Mouse (Mus musculus) brown adipose tissue, adult 24 weeks (tissue): ENCODE results near the gene Phlda3. TPM values are rescaled to one million over a fixed set of nuclear protein-coding genes. Genes with fewer than 3 reads are reported as not detected.
A peak's percentile ranks its signal among the peaks of the same experiment; 100 is the strongest.

Source experiments
- H3K27ac ChIP-seq: fragments of 200-500 bp; replicated peaks from 2 replicates; pipeline ENCODE4 v1.5.1; 2012; ENCODE audit warnings: low read depth, mild to moderate bottlenecking, low read length
- H3K4me1 ChIP-seq: fragments of 200-500 bp; 2 replicates; pipeline ENCODE4 v1.6.1; 2012; ENCODE audit warnings: low read length, mixed read lengths; ENCODE audit not compliant: control insufficient read depth, insufficient read depth, insufficient read length
- H3K4me3 ChIP-seq: fragments of 200-500 bp; 2 replicates; pipeline ENCODE4 v1.5.1; 2012; ENCODE audit warnings: low read depth, mild to moderate bottlenecking, low read length, moderate library complexity; ENCODE audit not compliant: insufficient read depth
- polyA plus RNA-seq: library from polyadenylated mRNA; stranded (reverse); fragments of >200 nt; gene quantifications from 2 replicates; pipeline ENCODE4 v1.2.4, GENCODE M21; 2012; ENCODE audit not compliant: missing spikeins, insufficient read depth, insufficient read length

The Phlda3 gene
- polyA plus RNA-seq, 1 experiment, result 498 TPM

DNA sequence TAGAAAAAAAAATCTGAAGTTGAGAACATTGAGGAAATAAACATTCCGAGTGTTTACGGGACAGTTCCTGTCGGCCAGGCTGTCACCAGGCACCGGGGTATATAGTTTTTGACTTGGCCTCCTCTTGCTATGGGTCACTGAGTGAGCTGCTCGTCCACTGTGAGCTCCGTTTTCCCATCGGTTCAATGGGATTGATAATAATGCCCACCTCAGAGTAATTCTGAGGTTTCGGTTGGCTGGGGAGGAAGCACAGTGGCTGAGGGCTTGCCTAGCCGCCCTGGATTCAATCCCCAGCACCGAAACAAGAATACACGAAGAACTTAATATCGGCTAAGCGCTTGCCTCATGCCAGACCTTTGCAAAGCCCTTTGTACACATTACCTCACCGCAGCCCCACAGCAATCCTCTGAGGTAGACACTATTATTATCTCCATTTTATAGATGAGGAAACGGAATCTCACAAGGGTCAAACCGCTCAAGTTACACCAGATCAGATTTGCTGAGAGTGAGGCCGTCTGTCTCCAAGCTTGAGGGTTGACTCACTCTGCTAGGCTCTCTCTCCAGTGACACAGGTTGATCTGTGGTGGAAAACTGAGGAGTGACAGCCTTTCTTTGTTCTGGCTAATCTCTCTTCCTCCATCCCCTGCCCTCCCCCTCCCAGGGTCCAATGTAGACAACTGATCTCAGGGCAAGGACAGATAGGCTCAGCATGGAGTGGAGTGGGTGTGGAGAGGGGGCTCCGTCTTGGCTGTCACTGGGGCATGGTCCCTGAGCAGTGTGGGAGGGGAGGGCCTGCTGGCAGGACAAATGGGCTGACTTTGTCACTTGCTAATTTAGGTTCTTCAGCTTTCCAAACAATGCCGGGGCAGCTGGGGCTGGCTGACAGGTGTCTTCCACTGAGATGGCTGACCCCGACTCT is 28.6 kb downstream of the Phlda3 start:
- H3K4me3 ChIP-seq, result peak overlapping the region; percentile 38
- peaks cover 11% of the 10 kb centered on the region for H3K4me1 ChIP-seq
- H3K27ac ChIP-seq, result no peak overlapping the region

- H3K27ac ChIP-seq, result no peak overlapping the region
- peaks cover 10% of the 10 kb centered on the region for H3K4me1 ChIP-seq
Measured at GRCm38 (mm10) chr1:135798492-135798891, 32.6 kb downstream of the Phlda3 start.

DNA sequence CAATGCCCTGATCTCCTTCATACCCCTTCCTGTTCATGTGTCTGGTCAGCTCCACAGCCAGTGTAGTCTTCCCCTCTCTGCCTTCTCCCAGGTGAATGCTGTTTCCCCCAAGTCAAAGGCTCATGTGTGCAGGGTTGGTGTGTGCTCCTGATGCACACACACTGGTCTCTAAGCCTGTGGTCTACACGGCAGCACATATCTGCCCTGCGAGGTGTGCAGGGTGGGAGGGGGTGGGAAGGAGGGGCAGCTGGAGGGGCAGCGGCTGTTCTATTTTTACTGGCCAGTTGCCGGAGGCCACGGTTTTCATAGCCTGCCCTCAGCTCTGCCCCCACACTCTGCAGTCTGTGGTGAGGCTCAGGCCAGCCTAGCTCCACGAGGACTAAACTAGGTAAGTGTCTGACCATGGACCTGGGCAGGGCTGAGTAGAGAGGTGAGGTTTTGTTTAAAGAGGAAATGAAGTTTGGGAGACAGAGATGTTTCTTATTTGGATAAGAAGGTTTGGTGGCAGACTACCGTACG is 33.2 kb downstream of the Phlda3 start:
- Histone ChIP-seq H3K4me3 (no peak overlapping the region), H3K4me1 (peaks cover 8% of the 10 kb centered on the region), H3K27ac (no peak overlapping the region)

More at GRCm38 (mm10) chr1:135798492-135798891, 32.6 kb downstream of the Phlda3 start:
- H3K4me3 ChIP-seq, result no peak overlapping the region

GRCm38 (mm10) chr1:135800192-135800950 is 34.5 kb downstream of the Phlda3 start:
- no peak overlapping the region for H3K4me3 ChIP-seq
- no peak overlapping the region for H3K27ac ChIP-seq
- no peaks in the 10 kb centered on the region for H3K4me1 ChIP-seq

GRCm38 (mm10) chr1:135807546-135807945 is 41.6 kb downstream of the Phlda3 start:
- H3K4me3 ChIP-seq, result no peak overlapping the region
- H3K4me1 ChIP-seq, result no peaks in the 10 kb centered on the region
- no peak overlapping the region for H3K27ac ChIP-seq

DNA sequence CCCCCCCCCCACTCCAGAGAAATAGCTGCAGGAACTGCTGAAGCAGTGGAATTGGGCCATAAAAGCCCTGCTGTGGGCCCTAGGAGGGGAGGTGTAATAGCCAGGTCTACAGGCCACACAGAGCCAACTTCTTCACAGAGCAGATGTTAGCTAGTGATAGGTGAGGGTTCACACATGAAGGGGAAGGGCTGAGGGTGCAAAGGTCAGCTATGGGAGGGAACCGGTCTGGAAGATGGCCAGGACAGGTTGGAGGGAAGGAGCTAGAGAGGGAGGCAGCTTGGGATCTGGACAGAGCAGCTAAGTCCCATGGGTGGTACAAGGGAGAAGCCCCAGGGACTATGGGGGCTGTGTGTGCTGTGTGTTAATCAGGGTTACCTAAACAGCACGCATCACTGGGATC is 44.3 kb downstream of the Phlda3 start:
- Histone ChIP-seq H3K4me3 (no peak overlapping the region), H3K4me1 (no peaks in the 10 kb centered on the region), H3K27ac (no peak overlapping the region)

- Histone ChIP-seq H3K27ac (no peak overlapping the region), H3K4me1 (no peaks in the 10 kb centered on the region), H3K4me3 (no peak overlapping the region)
Measured at GRCm38 (mm10) chr1:135811016-135811646, 45.2 kb downstream of the Phlda3 start.

DNA sequence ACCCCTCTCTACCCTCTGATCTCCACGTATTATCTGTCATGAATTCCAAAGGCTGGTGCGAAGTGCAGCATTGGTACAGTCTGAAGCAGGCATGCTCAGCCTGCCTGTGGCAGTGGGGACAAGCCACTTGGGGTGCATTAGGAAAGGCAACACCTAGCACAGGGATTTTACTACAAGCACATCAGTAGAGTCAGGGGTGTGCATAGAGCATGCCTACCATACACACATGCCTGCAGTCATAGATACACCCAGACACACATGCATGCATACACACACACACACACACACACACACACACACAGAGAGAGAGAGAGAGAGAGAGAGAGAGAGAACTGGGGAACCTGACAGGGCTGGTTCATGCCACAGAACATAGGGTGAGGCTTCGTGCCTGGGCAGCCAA is 46.3 kb downstream of the Phlda3 start:
- no peak overlapping the region for H3K27ac ChIP-seq
- no peak overlapping the region for H3K4me3 ChIP-seq
- H3K4me1 ChIP-seq, result no peaks in the 10 kb centered on the region

- Histone ChIP-seq H3K27ac (no peak overlapping the region), H3K4me1 (no peaks in the 10 kb centered on the region), H3K4me3 (no peak overlapping the region)
Measured at GRCm38 (mm10) chr1:135812618-135813017, 46.7 kb downstream of the Phlda3 start.

DNA sequence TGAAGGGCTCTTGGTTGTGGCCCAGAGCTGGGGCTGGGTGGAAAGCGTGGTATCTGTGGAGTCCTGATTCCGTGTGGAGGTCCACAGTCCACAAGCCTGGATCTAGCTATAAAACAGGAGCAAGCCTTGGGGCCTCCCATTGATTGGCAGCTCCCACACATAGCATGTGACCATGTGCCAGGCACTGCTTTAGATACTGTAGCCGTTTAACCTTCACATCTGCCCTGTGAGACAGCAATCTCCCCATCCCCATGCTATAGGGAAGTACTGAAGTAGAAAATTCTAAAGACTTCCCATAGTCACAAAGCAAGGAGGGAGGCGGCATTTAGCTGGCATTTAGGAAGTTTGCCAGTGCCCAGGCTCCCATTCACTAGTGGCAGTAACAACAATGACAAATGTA is 47.2 kb downstream of the Phlda3 start:
- Histone ChIP-seq H3K27ac (no peak overlapping the region), H3K4me3 (no peak overlapping the region), H3K4me1 (no peaks in the 10 kb centered on the region)

- no peak overlapping the region for H3K27ac ChIP-seq
- H3K4me1 ChIP-seq, result no peaks in the 10 kb centered on the region
- H3K4me3 ChIP-seq, result no peak overlapping the region
Measured at GRCm38 (mm10) chr1:135813687-135814395, 47.9 kb downstream of the Phlda3 start.

DNA sequence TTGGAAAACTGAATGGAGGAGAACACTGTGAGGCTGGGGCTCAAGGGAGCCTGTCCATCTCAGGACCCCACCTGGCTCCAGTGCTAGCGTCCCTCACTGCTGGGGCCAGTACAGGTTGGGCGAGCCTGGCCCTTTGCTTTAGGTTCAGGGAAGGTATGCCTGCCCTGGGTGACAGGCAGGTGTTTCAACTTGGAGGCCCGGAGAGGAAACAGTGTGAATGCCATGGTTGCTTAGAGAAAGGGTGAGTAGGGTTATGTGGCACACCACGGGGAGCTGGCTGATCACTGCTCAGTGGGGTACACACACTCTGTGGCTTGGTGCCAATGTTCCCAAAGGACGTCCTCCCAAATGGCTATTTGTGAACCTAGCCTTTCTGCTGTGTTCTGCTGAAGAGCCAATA is 48.6 kb downstream of the Phlda3 start:
- no peak overlapping the region for H3K4me3 ChIP-seq
- H3K4me1 ChIP-seq, result no peaks in the 10 kb centered on the region
- H3K27ac ChIP-seq, result no peak overlapping the region

DNA sequence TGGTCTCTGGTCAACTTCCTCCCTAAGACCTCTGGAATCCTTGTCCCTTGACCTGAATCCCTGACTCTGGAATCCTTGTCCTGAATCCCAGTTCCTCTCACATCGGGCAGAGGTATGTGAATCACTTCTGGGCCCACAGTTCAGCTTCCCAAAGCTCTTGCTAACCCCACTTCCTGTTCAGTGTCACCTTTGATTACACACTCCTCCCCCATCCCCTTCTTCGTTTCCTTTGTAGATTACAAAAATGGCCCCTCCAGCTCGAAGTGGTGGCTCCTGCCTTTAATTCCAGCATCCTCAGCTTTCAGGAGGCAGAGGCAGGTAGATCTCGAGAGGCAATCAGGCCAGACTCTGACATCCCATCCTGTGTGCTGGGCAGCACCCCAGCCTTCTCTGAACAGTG is 51.7 kb downstream of the Phlda3 start:
- Histone ChIP-seq H3K27ac (no peak overlapping the region), H3K4me1 (no peaks in the 10 kb centered on the region), H3K4me3 (no peak overlapping the region)

- no peak within 1 kb of the TSS for H3K27ac ChIP-seq
- peak within 1 kb of the TSS; percentile 45 for H3K4me3 ChIP-seq
- no peaks in the 10 kb centered on the region for H3K4me1 ChIP-seq
Measured at GRCm38 (mm10) chr1:135818481-135819086, 52.7 kb downstream of the Phlda3 start, which contains the start of gene Lad1. Lad1 (plus strand) TSS chr1:135818598.
